Mouse (Mus musculus) cerebellum, postnatal 4 days (tissue): ENCODE results near the gene Clec2l.
"Not testable (repeated sequence)": the region's sequence is repeated elsewhere in the genome, so short reads cannot be mapped to it uniquely, and the experiment has no call there.

ENCODE experiments used
- DNase-seq, 2 experiments: peaks; one replicate each; pipeline ENCODE4 v3.0.0; 2022; ENCODE audit warnings: low spot score in 2 of 2, mixed read lengths in 1 of 2

Gene Clec2l

DNA sequence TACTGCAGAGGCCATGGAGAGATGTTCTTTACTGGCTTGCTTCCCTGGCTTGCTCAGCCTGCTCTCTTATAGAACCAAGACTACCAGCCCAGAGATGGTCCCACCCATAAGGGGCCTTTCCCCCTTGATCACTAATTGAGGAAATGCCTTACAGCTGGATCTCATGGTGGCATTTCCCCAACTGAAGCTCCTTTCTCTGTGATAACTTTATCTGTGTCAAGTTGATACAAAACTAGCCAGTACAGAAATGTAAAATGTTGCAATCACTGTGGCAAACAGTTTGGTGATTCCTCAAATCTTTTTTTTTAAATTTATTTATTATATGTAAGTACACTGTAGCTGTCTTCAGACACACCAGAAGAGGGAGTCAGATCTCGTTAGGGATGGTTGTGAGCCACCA, 7.6 kb downstream of the Clec2l start:
- DNase-seq, result not testable (repeated sequence)

DNA sequence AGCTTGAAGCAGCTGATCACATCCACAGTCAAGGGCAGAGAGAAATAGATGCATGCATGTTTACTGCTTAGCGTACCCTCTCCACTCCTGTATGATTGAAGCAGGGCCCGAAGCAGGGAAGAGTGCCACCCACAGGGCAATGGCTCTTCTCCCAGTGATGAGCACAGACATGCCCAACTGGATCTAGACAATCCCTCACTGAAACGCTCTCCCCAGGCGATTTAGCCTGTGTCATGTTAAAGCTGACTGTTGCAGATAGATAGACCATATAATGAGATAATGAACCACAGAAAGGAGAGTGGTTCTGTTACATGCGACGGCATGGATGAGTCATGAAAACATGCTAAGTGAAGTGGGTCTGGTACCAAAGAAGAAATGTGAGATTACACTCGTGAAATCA, 8.4 kb downstream of the Clec2l start:
- no peak for DNase-seq

DNA sequence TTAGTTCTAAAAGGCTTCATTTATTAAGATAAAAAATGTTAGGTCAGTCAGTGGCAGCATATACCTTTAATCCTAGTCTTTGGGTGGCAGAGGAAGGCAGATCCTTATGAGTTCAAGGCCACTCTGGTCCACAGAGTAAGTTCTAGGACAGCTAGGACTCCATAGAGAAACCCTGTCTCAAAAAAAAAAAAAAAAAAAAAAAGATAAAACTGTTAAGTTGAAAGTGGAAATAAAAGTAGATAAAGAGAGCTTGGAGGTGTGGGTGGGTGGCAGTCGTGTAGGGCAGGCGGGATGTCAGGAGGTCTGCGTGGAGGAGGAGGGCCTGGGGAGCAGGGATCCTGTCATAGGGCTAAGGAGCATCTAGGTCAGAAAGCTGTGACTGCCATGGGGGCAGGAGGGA, 9.1 kb downstream of the Clec2l start:
- DNase-seq, result no peak

DNA sequence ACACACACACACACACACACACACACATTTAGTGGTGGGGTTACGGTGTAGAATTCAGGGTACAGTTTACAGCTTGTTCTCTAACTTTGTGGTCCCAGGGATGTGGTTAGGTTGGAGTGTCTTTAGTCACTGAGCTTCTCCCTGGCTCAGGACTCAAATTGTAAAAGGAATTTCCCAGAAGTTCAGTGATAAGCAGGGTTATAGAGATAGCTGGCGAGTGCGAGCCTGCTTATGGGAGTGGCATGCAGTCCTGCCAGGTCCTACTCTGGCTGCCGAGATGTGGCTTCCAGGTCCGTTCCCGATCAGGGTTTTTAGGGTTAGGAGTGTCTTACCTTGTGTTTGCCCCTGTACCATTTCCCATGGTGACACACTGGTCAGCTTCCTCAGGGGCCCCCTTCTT, 13.3 kb downstream of the Clec2l start:
- no peak for DNase-seq

DNA sequence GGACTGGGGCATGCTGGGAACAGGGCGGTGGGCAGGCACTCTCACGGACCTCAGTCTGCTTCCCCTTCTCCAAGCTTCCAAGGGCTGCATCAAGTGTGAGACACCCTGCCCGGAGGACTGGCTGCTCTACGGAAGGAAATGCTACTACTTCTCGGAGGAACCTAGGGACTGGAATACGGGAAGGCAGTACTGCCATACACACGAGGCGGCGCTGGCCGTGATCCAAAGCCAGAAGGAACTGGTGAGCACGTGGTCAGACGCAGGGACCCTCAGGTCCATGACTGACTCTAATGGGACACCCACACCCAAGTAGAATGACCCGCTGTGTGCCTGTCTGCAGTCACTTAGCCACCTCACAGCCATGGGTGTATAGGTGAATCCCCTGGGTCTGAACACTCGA, 13.9 kb downstream of the Clec2l start:
- no peak for DNase-seq

DNA sequence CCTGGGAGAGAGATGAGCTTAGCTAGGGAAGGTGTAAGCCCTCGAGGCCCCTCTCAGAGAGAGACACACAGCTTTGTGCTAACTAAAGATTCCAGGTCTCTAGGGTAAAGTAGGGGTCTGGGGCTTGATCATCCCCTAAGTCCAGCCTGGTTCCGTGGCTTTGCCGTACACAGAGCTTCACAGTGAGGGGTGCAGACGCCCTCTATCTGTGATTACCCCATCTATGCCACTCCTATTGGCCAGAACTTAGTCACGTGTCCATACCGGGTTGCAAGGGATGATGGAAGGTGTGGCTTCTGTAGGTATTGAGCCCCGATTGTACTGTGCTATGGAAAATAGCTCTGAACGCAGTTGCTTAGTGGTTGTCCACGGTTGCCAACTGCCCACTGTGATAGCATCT, 14.8 kb downstream of the Clec2l start:
- DNase-seq, result no peak

DNA sequence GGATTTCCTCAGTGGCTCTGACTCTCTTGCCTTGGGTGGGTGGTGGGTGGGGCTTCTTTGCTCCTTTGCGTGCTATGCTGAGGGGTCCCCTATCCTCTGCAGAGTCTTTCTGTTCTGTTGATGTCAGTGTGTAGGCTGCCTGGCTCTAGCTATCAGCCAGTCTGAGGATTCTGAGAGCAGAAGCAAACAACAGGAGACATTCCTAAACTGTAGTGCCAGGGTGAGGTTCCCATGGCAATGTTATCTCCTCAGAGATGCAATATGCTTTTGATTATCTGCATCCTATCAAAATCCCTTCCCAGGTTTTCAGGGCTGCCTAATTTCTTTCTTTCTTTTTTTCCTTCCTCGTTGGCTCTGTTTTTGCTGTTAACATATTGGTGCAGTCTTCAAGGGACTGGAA, 19.7 kb downstream of the Clec2l start:
- DNase-seq, result no peak

DNA sequence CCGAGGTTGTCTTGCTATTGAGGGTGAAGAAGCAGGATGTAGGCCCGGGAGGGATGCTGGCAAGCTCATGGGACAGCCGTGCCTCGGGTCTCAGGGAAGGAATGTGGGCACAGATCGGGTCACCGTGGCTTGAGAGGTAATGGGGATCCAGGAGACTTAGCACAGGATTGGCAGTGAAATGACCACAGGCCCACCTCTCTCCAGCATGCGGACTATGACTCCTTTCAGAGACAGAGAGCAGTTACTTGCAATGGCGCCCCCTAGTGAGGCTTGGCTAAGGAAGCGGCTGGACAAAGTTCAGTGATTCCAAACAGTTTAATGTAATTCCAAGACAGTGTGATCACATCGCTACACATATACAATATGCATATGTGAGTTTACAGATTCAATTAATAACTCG, 24.3 kb downstream of the Clec2l start:
- DNase-seq, result peak in 1 of 2 experiments; percentile 46

DNA sequence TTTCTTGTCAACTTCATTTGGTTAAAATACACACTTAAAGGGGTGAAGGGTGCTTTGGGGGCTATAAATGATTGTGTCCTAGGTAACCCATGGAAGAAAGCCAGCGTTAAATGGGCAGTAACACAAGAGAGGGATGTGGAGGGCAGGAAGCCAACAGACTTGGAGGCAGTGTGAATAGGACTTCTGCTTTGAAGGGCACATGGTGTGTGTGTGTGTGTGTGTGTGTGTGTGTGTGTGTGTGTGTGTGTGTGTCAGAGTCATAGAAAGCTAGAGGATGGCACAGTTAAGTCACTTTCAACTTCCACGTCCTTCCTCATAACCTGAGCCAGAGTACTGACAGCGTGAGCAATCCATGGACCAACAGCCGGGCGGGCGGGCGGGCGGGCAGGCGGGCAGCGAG, 26.0 kb downstream of the Clec2l start:
- DNase-seq, result no peak

DNA sequence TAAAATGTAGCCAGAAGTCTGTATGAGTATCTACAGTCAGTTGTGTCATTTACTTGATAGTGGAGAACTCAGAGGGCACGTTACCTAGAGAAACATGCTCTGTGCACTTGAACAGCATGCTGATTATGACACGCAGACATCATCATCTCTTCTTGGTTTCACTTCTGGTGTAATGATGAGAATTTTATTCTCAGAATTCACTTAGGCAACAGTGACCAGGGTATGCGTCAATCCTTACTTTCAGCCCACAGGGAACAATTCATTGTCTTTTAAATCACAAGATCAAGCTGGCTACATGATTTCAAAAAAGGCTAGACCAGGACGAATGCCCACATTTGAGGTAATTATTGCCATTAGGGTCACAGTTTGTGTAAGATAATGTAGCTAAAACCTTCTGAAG, 27.7 kb downstream of the Clec2l start:
- no peak for DNase-seq

DNA sequence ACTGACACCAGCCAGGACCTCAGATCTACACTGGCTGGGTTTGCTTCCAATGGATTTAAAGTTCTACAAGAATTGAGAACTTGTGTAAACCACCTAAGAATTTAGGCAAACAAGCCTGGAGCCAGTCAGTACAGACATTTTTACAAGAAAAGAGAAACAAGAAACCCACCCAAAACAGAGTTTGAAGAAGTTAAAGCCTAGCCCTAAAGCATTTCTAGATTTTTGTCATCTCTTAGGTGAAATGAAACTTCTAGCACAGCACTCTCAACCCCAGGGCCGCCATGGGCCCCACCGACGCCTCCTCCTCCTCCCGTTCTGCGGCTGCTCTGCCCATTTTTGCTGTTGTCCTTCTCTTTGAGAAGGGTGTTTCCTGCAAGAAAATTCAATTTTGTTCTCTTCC, 28.2 kb downstream of the Clec2l start:
- no peak for DNase-seq

DNA sequence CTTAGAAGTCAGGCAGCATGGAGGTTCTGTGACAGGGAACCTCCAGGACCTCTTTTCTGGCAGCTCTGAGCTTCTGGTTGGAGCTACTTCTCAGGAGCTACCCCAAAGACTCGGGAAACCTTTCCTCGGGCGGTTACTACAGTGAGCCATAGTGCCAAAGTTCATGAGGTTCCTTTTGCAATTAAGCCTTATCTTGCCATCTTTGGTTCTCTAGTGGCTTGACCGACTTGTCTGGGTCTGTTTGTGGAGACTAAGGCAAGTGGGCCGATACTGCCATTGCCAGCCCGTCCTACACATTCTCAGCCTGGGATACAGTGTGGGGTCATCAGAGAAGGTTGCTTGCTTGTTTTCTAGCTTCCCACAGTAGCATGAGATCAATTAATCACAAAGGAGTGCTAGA, 29.7 kb downstream of the Clec2l start:
- DNase-seq, result no peak

DNA sequence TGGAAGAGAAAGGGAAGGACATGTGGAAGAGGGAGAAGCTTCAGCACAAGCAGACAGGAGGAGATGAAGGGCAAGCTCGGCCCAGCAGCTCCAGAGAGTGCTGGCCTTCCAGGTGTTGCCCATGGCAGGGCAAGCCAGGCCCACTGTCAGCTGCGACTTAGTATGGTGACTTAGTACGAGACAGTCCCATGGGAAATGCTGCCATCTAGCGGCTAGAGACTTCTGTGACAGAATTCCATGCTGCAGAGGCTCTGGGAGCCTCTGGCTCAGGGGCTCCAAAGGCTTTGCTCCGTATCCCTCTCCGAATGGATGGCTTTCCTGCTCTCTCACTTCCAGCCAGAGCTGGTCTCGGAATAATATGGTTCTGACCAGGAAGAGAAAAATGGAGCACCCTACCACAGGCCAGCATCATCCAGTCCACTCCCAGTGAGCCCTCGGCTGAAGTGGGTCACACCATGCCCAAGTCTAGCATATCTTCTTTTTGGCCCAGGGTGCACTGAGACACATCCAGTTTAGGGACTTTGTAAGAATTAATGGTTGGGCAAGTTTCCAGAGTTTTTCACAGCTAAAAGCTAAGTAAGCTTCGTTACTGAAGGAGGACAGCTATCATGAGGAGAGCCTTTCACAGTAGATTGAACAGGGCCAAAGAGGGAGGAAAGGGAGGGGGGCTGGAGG, 32.6 kb downstream of the Clec2l start:
- DNase-seq, result peak; percentile 75 to 82

DNA sequence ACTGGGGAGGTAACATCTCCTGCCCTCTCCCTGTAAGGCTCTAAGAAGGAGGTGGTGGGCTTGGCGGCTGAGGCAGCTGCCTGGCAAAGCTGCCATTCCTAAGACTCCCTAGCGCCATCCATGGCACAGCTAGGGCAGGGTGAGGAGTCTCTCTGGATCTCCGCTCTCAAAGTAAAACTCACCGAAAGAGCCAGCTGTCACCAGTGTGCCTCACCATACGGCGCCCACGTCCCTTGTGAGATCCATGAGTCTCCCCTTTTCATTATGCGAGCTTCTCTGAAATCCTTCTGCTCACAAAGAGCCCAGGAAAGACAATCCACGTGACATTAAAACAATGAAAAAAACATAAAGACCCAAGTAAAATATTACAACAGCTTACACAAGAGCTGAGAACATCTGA, 33.7 kb downstream of the Clec2l start:
- no peak for DNase-seq

DNA sequence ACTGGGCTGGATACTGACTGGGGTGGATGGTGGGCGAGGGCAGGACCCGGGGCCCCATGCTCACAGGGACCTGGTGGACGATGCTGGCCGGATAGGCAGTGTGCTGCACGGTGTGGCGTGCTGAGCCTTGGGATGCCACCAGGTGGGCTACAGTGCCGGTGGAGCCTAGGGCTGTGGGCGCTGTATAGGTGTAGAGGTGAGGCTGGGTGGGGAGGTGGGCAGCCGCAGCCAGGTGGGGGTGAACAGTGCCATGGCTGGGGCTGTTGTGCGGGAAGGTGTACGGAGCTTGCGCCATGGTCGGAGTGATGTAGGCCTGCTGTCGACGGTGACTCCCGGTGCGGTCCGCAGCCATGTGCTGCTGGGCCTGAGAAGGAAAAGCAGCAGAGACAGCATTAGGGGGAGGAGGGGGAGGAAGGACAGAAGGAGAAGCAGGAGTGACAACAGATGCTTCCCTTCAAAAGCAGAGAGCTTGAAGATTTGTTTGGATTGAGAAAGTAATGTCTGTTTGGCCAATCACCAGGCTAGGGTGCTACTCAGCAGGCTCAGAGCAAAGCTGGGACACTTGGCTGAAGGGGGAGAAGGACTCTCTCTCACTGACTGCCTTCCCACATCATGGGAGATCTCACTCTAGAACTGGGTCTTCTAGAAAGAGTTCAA, 35.5 kb downstream of the Clec2l start:
- no peak for DNase-seq

DNA sequence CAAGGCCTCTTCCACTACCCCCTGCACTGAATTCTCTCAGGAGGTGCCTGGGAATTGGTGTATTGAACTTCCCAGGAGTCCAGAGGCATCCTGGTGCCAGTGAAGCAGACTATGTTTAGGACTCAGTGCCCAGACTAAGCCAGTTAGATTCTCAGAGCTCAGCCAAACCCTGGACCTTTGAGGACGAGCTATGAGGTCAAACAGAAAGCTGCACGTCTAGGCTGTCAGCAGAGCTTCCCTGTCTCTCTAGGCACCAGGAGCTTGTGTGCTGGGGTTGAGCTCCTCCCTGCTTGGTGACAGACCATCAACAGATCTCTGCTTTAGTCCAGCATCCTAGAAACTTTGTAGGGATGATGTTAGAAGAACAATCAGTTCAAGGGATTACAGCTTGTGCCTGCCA, 38.6 kb downstream of the Clec2l start:
- DNase-seq, result no peak

DNA sequence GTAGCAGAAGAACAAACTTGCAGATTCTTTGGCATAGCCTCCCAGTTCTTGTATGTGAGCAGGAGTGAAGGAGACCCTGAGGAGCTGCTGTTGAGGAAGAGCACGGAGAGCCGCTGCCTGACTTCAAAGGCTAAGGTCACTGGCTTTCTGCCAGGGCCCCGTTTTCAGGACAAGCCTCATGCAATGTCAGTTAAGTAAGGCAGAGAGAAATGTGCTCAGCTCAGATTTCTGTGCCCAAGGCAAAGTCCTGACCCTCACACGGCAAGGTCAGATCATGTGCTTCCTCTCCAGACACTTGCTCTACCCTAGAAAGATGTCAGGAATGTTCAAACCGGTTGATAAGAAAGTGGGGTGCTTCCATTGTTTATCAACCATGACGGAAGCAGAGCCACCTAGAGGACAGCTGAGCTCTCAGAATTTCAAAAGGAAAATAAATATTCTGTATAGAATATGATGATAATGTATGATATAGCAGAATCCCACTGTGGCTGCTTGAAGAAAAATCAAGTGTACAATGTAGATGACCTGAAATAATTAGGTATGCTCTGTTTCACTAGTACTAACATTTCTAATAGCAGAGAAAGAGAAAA, 40.0 kb downstream of the Clec2l start:
- no peak for DNase-seq

DNA sequence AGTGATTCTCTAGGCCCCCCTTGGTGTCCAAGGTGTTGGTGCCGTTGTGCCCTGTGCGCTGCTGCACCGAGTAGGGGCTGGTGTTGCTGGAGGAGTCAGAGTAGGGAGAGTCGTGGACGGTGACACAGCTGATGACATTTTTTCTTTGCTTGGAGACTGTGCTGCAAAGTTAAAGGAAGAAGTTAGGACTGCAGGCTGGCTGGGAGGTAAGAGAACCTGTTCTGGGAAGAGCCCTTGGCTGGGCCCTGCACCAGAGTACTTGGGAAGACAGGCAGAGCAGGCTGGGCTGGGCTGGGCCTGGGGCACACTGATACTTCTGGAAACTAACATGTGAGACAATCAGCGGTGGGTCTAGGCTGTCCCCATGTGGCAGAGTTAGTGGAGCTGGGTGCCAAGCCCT, 40.7 kb downstream of the Clec2l start:
- no peak for DNase-seq

DNA sequence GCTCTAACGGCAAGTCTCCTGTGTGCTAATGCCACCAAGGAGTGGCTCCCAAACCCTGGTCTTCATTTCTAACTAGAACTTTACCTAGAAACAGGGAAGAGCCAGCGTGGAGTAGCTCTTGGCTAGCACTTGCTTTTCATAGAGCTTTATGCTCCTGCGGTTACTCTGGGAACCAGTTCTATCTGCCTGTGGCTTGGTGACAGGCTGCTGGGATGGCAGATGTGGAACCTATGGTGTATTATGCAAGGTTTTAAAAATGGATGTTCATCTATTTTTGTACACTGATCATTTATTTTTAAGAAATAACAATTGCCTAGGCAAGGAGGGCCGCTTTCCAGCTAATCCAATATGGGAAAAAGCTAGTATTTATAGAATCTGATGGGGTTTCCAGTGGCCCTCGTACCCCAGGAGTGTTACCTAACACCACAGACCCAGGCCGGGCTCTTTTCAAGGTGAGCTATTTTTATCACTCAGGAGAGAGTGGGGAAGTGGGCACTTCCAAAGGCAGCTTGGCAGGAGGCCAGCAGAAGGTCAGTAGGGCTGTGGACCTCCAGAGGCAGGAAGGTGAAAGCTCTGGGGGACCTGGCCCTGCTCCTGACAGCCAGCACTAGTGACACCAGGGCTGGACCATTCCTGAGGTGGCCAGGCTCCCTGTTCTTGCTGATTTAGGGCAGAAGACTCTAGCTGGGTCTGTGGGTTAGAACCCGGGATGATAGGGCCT, 41.6 kb downstream of the Clec2l start:
- DNase-seq, result no peak

DNA sequence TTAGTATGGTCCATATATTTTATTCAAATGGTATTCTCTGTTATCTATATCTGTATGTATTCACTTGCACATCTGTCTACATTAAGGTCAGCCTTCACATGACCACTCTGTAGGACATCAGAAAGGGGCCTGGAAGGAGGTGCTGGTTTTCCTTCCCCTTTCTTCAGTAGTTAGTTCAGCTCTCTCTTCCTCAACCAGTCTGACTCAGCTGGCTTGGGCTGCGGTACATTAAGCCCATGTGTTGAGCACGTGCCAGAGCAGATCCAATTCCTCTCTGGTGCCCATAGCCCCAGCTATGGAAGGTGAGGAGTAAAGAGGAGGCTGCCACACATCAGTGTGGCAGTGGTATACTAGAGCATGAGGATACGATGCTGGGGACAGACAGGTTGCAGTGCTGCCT, 47.6 kb downstream of the Clec2l start:
- no peak for DNase-seq

DNA sequence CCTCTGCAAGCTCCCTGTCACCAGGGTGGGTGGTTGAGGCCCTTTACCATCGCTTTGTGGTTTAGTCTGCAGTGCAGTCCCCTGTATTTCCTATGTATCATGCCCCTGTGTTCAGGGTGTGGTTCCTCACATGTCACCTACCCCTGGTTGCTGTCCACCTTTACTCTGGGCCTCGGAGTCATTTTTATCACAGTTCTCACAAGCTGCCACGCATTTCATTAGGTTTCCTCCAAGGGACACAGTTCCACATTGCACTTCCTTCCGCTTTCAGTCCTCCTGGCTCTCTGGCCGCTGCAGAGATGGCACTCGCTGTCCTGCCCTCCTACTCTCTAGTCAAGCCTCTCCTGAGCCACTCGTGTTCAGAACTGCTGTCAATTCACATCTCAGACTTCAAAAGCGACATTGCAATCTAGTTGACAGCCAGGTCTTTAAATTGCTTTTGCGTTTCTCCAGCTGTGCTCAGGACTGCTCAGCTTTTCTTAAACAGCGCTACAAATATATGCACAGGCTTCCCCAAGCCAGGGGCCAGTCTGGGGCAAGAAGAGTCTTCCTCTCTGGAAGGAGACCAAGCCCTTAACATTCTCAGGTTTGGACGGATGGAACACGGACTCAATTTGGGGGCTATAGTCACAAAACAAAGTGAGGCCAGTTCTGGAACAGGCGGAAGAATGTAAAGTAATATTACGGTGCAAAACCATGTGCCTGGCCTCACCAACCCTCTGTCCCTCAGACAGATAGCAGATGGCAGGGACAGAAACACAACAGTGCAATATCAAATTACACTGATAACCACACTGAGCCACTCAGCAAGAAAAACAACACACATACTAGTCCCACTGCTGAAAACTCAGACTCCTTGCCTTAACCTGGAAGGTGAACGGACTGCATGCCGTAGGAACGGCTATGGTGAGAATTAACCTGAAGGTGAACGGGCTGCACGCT, 51.4 kb downstream of the Clec2l start:
- no peak for DNase-seq

DNA sequence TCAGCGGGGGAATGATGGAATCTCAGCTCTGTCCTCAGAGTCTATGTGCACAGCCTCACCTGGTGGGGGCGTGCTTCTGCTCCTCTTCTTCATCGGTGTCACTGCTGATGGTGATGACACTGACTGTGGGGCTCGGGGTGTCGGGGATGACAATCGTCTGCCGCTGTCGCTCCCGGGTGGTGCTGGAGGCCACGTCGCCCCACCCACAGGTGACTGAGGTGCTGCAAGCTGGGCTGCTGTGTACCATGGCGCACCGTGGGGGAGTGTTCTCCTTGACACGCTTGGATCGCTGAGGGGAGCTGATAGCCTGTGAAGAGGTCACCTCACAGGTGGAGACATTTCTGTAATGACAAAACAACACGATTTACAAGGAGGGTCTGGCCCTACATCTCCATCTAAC, 53.0 kb downstream of the Clec2l start:
- no peak for DNase-seq
